Comparison of ENCODE assay signal across 22 mouse cellular contexts in genomic region chr6:146123656-146124055, GRCm38 (mm10).
DNase-seq lines count a peak whose midpoint lies in the region; ATAC-seq and TF ChIP-seq lines count a peak whose summit lies in the region.
"Had no signal": no experiment of that assay in that cellular context is flagged by ENCODE, and none has a peak within 500 bp of the region (broad histone marks: within the 10 kb centered on the region; RNA-seq: fewer than 3 reads in every experiment).

No protein-coding gene starts in this region.

- no peak for TF ChIP-seq CTCF in liver, postnatal 0 days (IDR thresholded peaks at IDR 0.05; ENCODE audit: low read depth)

- H3K4me2 ChIP-seq in liver, postnatal 0 days (ENCODE audit: low read depth, low read length) = no peak overlapping the region
- no peak overlapping the region for H3K4me2 ChIP-seq in liver, embryonic 12.5 days
- H3K4me2 ChIP-seq: embryonic facial prominence, embryonic 13.5 days; embryonic facial prominence, embryonic 15.5 days; forebrain, embryonic 12.5 days had no signal

- H3K4me3 ChIP-seq in heart, embryonic 10.5 days = no peak overlapping the region
- no peak overlapping the region for H3K4me3 ChIP-seq in liver, postnatal 0 days (ENCODE audit: low read depth, low read length)
- no peak overlapping the region for H3K4me3 ChIP-seq in liver, embryonic 12.5 days
- no peak overlapping the region for H3K4me3 ChIP-seq in limb, embryonic 10.5 days
- H3K4me3 ChIP-seq: embryonic facial prominence, embryonic 13.5 days; embryonic facial prominence, embryonic 15.5 days; erythroblast, embryonic 14.5 days; forebrain, embryonic 10.5 days; forebrain, embryonic 12.5 days had no signal

- WGBS in heart, embryonic 10.5 days = 90% methylated on average over 4 of the region's 4 CpGs
- WGBS in liver, postnatal 0 days (ENCODE audit: insufficient replicate concordance) = 81% methylated on average over 4 of the region's 4 CpGs
- 64% methylated on average over 4 of the region's 4 CpGs for WGBS in liver, embryonic 12.5 days (ENCODE audit: insufficient replicate concordance)
- WGBS in limb, embryonic 10.5 days = 95% methylated on average over 4 of the region's 4 CpGs

- no peak overlapping the region for H3K9ac ChIP-seq in liver, postnatal 0 days (replicated peaks)
- no peak overlapping the region for H3K9ac ChIP-seq in liver, embryonic 12.5 days
- H3K9ac ChIP-seq: embryonic facial prominence, embryonic 13.5 days; embryonic facial prominence, embryonic 15.5 days; forebrain, embryonic 12.5 days had no signal

- H3K4me1 ChIP-seq in heart, embryonic 10.5 days = peaks cover 28% of the 10 kb centered on the region
- no peaks in the 10 kb centered on the region for H3K4me1 ChIP-seq in liver, postnatal 0 days (ENCODE audit: insufficient read depth)
- H3K4me1 ChIP-seq in liver, embryonic 12.5 days = no peaks in the 10 kb centered on the region
- no peaks in the 10 kb centered on the region for H3K4me1 ChIP-seq in limb, embryonic 10.5 days
- H3K4me1 ChIP-seq: embryonic facial prominence, embryonic 15.5 days; forebrain, embryonic 10.5 days; forebrain, embryonic 12.5 days had no signal

- no peak for TF ChIP-seq EP300 in liver, postnatal 0 days (IDR thresholded peaks at IDR 0.05; ENCODE audit: low read depth)

- H3K27ac ChIP-seq in heart, embryonic 10.5 days = no peak overlapping the region
- no peak overlapping the region for H3K27ac ChIP-seq in liver, postnatal 0 days (ENCODE audit: low read depth)
- H3K27ac ChIP-seq in liver, embryonic 12.5 days = no peak overlapping the region
- no peak overlapping the region for H3K27ac ChIP-seq in limb, embryonic 10.5 days
- H3K27ac ChIP-seq: embryonic facial prominence, embryonic 13.5 days; embryonic facial prominence, embryonic 15.5 days; forebrain, embryonic 10.5 days; forebrain, embryonic 12.5 days had no signal

- H3K36me3 ChIP-seq in heart, embryonic 10.5 days = no peaks in the 10 kb centered on the region
- H3K36me3 ChIP-seq in liver, postnatal 0 days (replicated peaks; ENCODE audit: insufficient read depth, low read length) = 0 out of 2 replicates have a peak, but pooled peaks cover 2% of the 10 kb centered on the region
- no peaks in the 10 kb centered on the region for H3K36me3 ChIP-seq in liver, embryonic 12.5 days
- no peaks in the 10 kb centered on the region for H3K36me3 ChIP-seq in limb, embryonic 10.5 days
- H3K36me3 ChIP-seq: embryonic facial prominence, embryonic 13.5 days; embryonic facial prominence, embryonic 15.5 days; forebrain, embryonic 10.5 days; forebrain, embryonic 12.5 days had no signal

- peak; percentile 63 for DNase-seq in heart, embryonic 10.5 days (ENCODE audit: low spot score)
- no peak for DNase-seq in heart, postnatal 4 days
- DNase-seq in liver, postnatal 0 days = peak; percentile 6
- DNase-seq in limb, embryonic 10.5 days (ENCODE audit: low spot score) = peak; percentile 19
- no peak for DNase-seq in frontal cortex, postnatal 10 days (ENCODE audit: low spot score in 2 of 2)
- DNase-seq: adrenal gland, adult 2 months; adrenal gland, postnatal 10 days; adrenal gland, postnatal 25 days; cerebellum, adult 11 months; cerebellum, adult 18-20 months; cerebellum, adult 8-10 months; cerebellum, adult 9-11 months; cerebellum, postnatal 14 days; cerebellum, postnatal 36 days; embryo, embryonic 11 days had no signal

- H3K9me3 ChIP-seq in heart, embryonic 10.5 days = no peaks in the 10 kb centered on the region
- H3K9me3 ChIP-seq in liver, postnatal 0 days (ENCODE audit: low read length) = no peaks in the 10 kb centered on the region
- H3K9me3 ChIP-seq in liver, embryonic 12.5 days (replicated peaks) = no peaks in the 10 kb centered on the region
- no peaks in the 10 kb centered on the region for H3K9me3 ChIP-seq in limb, embryonic 10.5 days (replicated peaks)
- H3K9me3 ChIP-seq: embryonic facial prominence, embryonic 13.5 days; embryonic facial prominence, embryonic 15.5 days; forebrain, embryonic 10.5 days; forebrain, embryonic 12.5 days had no signal

- H3K27me3 ChIP-seq in heart, embryonic 10.5 days (ENCODE audit: insufficient read depth, poor library complexity, severe bottlenecking) = no peaks in the 10 kb centered on the region
- H3K27me3 ChIP-seq in liver, postnatal 0 days (ENCODE audit: insufficient read depth, low read length) = no peaks in the 10 kb centered on the region
- H3K27me3 ChIP-seq in liver, embryonic 12.5 days (replicated peaks) = no peaks in the 10 kb centered on the region
- no peaks in the 10 kb centered on the region for H3K27me3 ChIP-seq in limb, embryonic 10.5 days (ENCODE audit: low read depth, poor library complexity, severe bottlenecking)
- H3K27me3 ChIP-seq: embryonic facial prominence, embryonic 13.5 days; embryonic facial prominence, embryonic 15.5 days; forebrain, embryonic 12.5 days had no signal

- no peak for ATAC-seq in liver, postnatal 0 days
- ATAC-seq in liver, embryonic 12.5 days = no peak
- ATAC-seq: forebrain, embryonic 14.5 days had no signal

Comparison
In these comparisons a context has a peak if more than half of its experiments do, and no peak if none do; other contexts are left out.
1. DNase-seq: peak in heart, embryonic 10.5 days (single experiment), liver, postnatal 0 days (single experiment) and limb, embryonic 10.5 days (single experiment); none in heart, postnatal 4 days (single experiment) and frontal cortex, postnatal 10 days (0 of 2).